Mouse (Mus musculus): ENCODE measurements around the gene Slfn4.
A peak's percentile ranks its signal among the peaks of the same experiment; 100 is the strongest.
"Not testable (repeated sequence)": the region's sequence is repeated elsewhere in the genome, so short reads cannot be mapped to it uniquely, and the experiment has no call there.

Slfn4 gene

DNA sequence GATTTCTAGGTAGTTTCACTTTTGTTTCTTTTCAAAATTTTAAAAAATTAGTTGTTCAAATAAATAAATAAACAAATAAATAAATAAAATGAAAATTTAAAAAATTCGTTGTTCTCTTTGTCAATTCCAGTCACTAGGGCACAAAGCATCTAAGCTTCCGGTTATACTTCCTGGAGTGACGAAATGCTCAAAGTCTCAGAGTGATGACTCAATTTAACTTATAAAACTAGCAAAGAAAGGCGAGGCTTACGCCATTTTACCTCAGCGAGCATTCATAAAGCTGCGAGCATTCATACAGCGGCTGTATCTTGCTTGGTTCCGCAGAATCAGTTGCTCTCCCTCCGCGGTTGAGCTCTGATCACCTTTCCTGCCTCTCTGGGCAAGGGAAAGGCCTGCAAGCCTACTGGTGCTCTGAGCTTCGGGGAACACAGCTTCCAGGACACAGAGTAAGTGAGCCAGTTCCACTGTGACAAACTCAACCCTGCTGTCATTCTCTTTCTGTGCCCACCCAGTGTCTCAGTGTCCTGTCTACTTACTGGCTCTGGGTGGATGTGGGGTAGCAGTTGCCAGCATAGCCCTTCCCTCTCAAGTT lies at the start of gene Slfn4:
Gene Slfn4, plus strand, starts transcription at position 239 of the 592 bp plus-strand sequence.
- DNase-seq (ENCODE audit: low spot score) = no peak

GRCm38 (mm10) chr11:83125633-83126032 lies 49.4 kb upstream of the Slfn4 start:
- not testable (repeated sequence) for DNase-seq (ENCODE audit: low spot score)

DNA sequence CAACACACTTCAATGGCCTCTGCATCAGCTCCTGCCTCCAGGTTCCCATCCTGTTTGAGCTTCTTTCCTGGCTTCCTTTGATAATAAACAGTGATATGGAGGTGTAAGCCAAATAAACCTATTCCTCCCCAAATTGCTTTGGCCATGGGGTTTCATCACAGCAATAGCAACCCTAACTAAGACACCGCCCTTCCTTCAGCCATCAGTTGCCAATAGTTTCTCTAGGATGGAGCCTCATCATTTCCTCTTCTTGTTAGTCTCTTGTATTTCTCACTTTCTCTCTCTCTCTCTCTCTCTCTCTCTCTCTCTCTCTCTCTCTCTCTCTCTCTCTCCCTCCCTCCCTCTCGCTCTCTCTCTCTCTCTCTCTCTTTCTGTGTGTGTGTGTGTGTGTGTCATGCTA lies 37.7 kb upstream of the Slfn4 start:
- not testable (repeated sequence) for DNase-seq (ENCODE audit: low spot score)

- DNase-seq (ENCODE audit: low spot score) = not testable (repeated sequence)
Observed at GRCm38 (mm10) chr11:83148939-83149338, 26.0 kb upstream of the Slfn4 start.

GRCm38 (mm10) chr11:83191134-83191893 lies 16.3 kb downstream of the Slfn4 start, which contains the start of gene Slfn3:
TSS of gene Slfn3 (plus strand) at chr11:83191330.
- no peak for DNase-seq (ENCODE audit: low spot score)

DNA sequence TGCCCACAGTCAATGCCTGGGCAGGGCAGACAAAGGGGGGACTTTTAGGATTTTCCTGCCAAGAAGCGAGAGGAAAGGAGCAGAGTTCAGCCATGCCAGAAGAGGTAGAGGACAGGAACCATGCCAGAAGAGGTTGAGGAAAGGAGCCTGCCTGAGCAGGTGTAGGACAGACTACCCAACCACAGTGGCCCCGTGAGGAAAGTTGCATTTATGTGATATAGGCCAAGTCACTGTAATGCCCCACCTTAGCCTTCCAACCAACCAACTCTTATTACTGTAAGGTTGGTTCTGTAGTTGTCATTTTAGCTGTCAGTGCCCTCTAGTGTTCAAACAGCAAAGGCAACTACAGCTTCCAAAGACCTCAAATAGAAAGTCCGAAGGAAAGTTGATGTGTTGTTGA lies 17.0 kb downstream of the Slfn4 start:
- DNase-seq (ENCODE audit: low spot score) = peak; percentile 14

GRCm38 (mm10) chr11:83205002-83205401 lies 30.0 kb downstream of the Slfn4 start:
- DNase-seq (ENCODE audit: low spot score) = no peak

DNA sequence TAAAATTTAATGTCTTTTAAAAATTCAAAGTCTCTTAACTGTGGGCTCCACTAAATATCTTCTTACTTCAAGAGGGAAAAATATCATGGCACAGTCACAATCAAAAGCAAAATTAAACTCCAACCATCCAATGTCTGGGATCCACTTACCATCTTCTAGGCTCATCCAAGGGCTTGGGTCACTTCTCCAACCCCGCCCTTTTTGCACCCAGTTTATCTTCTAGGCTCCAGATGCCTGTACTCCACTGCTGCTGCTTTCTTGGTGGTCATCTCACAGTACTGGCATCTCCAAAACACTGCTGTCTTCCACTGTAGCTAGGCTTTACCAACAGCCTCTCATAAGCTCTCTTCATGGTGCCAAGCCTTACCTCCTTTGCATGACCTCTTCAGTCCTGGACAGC lies 41.1 kb downstream of the Slfn4 start:
- no peak for DNase-seq (ENCODE audit: low spot score)

- DNase-seq (ENCODE audit: low spot score) = no peak
Observed at GRCm38 (mm10) chr11:83221328-83221877, 46.4 kb downstream of the Slfn4 start.

DNA sequence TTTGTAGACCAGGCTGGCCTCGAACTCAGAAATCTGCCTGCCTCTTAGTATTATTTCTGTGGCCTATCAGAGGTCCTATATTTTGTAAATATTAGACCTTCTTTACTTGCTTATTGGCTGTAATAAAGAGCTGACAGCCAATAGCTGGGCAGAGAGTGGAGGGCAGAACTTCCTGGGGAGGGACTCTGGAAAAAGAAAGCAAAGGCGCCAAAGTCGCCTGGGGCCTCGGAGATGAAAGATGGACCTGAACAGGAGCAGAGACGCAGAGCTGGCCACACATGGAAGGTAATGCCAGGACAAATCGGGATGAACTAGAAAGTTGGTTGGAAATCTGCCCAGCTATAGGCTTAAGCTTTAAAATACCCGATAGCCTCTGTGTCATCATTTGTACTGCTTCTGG lies 48.4 kb downstream of the Slfn4 start:
- no peak for DNase-seq (ENCODE audit: low spot score)

DNA sequence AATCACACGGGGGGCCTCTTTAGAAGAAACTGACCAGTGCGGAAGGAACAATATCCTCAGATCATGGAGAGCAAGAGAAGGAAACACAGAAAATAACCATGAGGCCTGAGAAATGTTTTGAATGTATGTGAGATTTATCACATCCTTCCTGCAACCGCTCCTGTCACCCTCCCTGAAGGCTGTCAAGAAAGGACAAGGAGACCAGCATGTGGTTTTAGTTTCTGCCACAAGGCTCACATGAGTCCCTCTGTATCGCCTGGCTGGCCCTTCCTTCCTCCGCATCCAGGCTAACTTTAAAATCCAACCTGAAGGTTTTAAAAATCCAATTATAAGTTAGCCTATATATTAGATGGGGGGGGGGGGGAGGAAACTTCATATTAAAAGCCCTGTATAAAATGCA lies 48.8 kb downstream of the Slfn4 start:
- not testable (repeated sequence) for DNase-seq (ENCODE audit: low spot score)

- no peak for DNase-seq (ENCODE audit: low spot score)
Observed at GRCm38 (mm10) chr11:83224217-83224616, 49.2 kb downstream of the Slfn4 start.

GRCm38 (mm10) chr11:83224750-83225149 lies 49.8 kb downstream of the Slfn4 start:
- DNase-seq (ENCODE audit: low spot score) = no peak

- DNase-seq (ENCODE audit: low spot score) = no peak
Observed at GRCm38 (mm10) chr11:83225371-83225960, 50.5 kb downstream of the Slfn4 start.

GRCm38 (mm10) chr11:83227926-83228723 lies 53.1 kb downstream of the Slfn4 start:
- DNase-seq (ENCODE audit: low spot score) = no peak

GRCm38 (mm10) chr11:83230966-83231365 lies 56.0 kb downstream of the Slfn4 start:
- DNase-seq (ENCODE audit: low spot score) = no peak

DNA sequence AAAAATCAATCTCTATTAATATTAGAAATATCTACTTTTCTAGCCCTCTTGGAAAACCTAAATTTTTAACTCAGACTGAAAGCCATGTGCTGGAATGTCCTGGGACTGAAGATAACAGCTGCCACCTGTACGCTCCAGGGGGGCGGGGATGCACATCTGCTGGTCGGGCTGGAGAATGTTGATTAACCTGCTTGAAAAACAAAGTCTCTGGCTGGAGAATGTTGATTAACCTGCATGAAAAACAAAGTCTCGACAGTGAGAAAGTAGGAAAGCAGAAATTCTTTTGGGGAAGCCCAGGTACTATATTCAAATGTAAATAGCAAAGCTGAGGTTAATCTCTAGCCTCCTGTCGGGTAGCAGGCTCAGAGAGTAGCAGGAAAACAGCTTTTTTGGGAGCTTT lies 58.6 kb downstream of the Slfn4 start:
- DNase-seq (ENCODE audit: low spot score) = not testable (repeated sequence)

GRCm38 (mm10) chr11:83237390-83237789 lies 62.4 kb downstream of the Slfn4 start:
- DNase-seq (ENCODE audit: low spot score) = not testable (repeated sequence)

- no peak for DNase-seq (ENCODE audit: low spot score)
Observed at GRCm38 (mm10) chr11:83238389-83238788, 63.4 kb downstream of the Slfn4 start.

DNA sequence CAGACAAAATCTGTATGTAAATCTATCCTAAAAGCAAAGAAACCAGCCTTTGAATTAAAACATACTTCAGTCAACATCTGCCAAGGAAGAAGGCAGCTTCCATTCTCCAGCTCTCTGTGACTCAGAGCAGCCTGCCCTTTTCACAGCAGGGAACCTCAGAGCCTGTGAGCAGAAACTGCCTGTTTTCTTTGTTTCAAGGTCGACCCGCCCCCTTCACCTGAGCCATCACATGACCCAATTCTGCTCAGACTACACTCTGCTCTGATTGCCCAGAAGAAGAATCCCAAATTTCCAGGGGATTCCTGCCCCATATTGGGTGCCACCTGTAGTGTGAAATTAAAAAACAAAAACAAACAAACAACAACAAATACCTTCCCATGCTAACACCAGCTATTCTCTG lies 64.8 kb downstream of the Slfn4 start:
- DNase-seq (ENCODE audit: low spot score) = no peak

All from layer of hippocampus, adult 11-12 months (tissue).